Mouse (Mus musculus) heart, adult 11 months (tissue): ENCODE measurements around the gene Cspg4.

Experiments used
- DNase-seq: peaks from one replicate; pipeline ENCODE4 v3.0.0; 2022

Gene Cspg4

DNA sequence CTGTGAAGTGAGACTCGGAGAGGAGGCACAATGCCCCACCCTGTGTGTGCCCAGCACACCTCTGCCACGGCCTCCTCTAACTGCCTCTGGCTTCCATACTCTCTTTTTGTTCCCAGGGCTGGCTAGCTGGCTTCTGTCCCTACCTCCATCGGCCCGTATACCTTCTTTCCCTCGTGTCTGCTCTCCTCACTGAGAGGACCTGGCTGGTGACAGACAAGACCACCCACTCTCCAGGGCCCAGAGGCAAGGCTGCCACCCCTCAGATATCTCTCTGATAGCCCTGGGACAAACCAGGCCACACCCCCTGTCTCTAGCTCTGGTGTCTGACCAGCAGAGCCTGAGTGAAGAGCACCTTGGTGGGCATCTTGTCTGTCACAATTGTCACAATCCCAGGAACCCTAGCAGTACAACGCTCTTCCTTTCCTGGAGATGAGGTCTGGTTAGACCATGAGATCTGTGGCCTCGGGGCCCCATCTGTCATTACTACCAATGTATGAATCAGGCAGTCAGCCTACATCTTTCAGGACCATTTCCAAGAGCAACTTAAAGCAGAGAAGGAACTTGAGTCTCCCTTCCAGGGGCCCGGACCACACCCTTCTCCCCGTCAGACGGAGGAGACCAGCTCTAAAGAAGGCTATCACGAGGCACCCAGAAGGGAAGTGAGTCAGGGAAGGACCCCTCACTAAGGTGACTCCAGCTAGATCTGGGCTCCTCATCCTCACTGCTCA lies 1.0 kb downstream of the Cspg4 start:
- DNase-seq: peak; percentile 93

DNA sequence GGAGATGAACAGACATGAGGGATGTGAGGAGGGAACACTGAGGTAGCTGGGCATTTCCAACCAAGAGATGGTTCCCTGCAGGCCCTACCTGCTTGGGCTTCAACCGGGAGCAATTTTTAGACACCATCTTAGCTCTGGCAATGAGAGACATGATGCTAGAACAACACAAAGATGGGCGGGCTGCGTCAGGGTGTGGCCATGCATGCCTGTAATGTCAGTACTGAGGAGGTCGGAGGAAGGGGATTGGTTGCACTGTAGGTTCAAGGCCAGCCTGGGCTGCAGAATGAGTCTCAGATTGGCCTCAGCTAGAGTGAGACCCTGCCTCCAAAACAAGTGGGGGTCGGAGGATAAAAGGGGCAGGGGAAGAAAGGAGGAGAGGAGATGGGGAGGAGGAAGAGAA lies 1.6 kb downstream of the Cspg4 start:
- DNase-seq: peak; percentile 94

DNA sequence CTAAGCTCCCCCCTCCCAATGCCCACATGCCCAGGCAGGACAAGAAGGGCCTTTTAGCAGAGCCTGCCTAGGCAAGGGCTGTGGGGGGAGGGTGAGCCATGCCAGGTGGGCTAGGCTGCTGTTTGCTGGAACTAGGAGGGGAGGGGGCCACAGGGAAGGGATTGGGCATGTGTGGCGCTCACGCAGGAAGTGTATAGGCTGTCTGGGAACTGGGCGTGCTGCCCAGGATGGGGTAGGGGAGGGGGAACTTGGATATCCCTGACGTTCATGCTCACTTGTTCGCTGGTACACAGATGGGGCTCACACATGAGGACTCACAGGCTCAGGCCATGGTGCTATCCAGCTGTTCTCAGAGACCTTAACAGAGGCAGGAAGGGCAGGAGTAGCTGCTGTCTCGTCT lies 3.5 kb downstream of the Cspg4 start:
- peak; percentile 97 for DNase-seq

DNA sequence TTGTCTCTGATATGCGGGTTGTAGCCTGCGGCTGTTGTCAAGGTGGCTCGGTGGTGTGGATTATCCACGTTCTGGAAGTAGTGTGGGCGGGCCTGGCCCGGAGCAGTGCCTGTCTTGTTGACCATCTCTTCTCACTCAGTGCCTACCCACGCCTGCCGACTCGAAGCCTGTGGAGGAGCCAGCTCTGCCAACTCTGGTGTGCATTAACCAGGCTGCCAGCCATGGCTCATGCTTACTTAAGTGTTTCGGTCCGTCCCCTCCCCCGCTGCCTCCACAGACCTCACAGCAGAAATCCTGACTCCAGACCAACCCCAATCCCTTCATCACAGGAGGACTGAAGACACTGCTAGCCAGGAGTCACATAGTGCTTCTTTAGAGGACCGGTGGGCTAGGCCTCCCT lies 4.7 kb downstream of the Cspg4 start:
- DNase-seq: peak; percentile 91

GRCm38 (mm10) chr9:56870778-56871177 lies 5.9 kb downstream of the Cspg4 start:
- DNase-seq: no peak

- peak; percentile 99 for DNase-seq
Measured at GRCm38 (mm10) chr9:56871191-56871590, 6.4 kb downstream of the Cspg4 start.

DNA sequence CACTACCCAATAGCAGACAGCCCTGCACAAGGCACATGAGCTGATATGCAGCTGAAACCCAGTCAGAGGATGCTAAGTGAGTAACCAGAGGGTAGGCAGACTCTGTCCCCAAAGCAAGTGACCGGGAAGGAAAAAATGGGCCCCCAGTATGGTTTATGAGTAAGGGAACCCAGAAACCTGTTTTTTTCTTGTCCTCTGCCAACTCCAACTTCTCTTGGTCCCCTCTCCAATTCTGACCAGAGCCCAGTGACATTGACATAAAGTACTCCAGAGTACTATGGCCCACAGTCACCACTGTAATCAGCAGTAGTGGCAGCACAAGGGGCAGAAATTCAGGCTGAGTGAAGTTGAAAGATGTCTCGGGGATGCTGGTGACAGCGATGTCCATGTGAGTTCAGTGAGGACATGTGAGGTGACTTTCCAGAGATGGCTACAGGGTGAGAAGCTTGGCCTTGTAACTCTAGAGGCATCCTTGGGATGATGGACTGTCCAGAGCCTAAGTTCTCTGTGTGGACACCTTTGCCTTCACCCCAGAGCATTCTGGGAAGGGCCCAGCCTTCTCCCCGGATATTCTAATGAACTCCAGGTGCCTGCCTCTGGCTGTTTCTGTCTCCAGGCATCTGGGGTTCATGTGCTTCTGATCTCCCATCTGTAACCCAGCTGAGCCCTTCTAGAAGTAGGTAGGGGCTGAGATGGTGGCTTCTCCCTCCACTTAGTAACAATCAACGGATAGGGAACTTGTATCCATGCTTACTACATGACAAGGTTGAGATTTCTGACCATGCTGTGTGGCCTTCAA lies 7.5 kb downstream of the Cspg4 start:
- DNase-seq: peak; percentile 90

DNA sequence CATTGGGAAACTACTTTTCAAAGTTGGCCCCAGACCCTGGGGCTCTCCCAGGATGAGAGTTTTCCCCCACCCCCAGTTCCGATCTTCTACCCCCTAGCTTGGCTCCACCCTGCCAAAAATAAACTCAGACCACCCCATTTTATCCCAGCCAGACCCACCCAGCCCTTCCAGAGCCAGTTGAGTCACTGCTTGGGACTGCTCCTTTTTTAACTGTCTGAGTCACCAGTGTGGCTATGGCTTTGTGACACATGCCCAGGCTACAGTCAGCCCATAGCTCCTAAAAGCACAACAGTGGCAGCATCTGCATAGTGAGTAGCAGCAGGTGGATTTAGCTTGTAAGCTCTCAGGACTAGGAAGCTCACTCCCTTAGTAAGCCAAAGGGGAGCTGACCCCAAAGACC lies 8.3 kb downstream of the Cspg4 start:
- peak; percentile 89 for DNase-seq

- DNase-seq: peak; percentile 93
Measured at GRCm38 (mm10) chr9:56876784-56877183, 12.0 kb downstream of the Cspg4 start.

GRCm38 (mm10) chr9:56877284-56877683 lies 12.5 kb downstream of the Cspg4 start:
- peak; percentile 88 for DNase-seq

- DNase-seq: peak; percentile 91
Measured at GRCm38 (mm10) chr9:56880790-56881189, 16.0 kb downstream of the Cspg4 start.

- peak; percentile 92 for DNase-seq
Measured at GRCm38 (mm10) chr9:56881539-56882082, 16.8 kb downstream of the Cspg4 start.

DNA sequence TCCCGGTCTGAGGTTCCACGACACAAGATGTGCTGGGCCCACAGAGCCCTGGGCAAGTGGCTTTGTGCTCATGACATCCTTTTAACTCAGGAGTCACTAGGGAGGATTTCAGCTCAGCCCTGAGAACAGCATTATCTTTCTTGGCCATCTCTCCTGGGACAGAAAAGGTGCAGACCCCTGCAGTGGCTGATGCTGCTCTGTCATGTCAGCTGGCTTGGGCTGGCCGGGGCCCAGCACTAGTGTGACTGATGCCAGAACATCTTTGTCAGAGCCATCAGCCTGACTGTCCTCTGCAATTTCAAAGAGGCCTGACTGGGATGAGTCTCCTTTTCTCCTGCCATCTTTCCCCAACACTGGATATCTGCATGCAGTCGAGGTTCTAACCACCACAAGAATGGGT lies 17.4 kb downstream of the Cspg4 start:
- DNase-seq: peak; percentile 95

GRCm38 (mm10) chr9:56882818-56883217 lies 18.0 kb downstream of the Cspg4 start:
- peak; percentile 99 for DNase-seq

GRCm38 (mm10) chr9:56883470-56883869 lies 18.6 kb downstream of the Cspg4 start:
- peak; percentile 92 for DNase-seq

DNA sequence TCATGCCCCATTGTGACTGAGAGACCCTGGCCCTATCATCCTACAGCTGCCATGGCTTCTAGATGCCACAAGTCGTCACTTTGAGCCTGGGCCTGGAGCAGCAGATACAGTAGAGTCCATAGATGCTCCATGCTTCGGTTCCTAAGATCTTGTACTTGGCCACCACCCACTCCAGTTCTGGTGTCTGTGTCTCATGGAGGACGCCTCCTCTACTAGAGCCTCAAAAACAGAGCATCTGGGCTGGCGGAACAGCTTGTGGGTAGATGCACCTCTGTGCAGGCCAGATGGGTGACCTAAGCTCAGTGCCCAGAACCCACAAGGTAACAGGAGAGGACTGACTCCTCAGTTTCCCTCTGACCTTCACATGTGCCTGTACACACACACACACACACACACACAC lies 19.5 kb downstream of the Cspg4 start:
- DNase-seq: no peak

GRCm38 (mm10) chr9:56886113-56886512 lies 21.3 kb downstream of the Cspg4 start:
- DNase-seq: peak; percentile 87

- DNase-seq: peak; percentile 90
Measured at GRCm38 (mm10) chr9:56886601-56887000, 21.8 kb downstream of the Cspg4 start.

- DNase-seq: peak; percentile 92
Measured at GRCm38 (mm10) chr9:56887581-56887980, 22.7 kb downstream of the Cspg4 start.

DNA sequence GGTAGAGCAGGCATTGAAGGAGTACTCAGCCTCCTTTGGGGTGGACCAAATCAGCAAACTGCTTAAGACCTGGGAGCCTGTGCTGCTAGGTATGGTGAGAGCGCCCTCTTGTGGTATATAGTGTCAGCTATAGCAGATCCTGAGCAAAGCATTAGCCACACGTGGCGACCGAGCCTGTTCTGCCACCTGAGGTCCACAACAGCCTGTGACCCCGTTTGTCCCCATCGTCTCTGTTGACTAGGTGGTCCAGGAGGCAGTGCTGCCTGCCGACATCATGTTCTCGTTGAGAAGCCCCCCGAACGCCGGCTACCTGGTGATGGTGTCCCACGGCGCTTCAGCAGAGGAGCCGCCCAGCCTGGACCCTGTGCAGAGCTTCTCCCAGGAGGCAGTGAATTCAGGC lies 25.0 kb downstream of the Cspg4 start:
- peak; percentile 95 for DNase-seq

DNA sequence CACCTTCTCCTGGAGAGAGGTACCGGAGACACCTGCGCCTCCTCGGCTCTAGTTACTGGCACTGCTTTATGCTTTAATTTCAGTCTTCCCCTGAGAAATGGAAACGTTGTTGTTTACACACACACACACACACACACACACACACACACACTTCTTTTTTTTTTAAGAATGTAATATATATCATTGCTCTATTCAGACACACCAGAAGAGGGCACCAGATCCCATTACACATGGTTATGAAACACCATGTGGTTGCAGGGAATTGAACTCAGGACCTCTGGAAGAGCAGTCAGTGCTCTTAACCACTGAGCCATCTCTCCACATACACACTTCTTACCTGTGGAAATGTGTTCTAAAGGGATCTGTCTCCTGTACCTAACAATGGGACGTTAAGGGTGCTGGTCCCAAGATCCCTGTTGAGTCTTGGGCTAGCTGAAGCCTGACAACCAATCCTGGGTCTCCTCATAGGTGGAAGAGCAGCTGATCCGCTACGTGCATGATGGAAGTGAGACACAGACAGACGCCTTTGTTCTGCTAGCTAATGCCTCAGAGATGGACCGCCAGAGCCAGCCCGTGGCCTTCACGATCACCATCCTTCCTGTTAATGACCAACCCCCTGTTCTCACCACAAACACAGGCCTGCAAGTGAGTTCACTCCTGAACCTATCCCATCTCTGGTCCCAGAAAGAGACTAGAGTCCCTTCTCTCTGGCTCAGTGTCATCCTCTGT lies 25.9 kb downstream of the Cspg4 start:
- DNase-seq: peak; percentile 91

GRCm38 (mm10) chr9:56891517-56892011 lies 26.7 kb downstream of the Cspg4 start:
- peak; percentile 97 for DNase-seq

- peak; percentile 90 for DNase-seq
Measured at GRCm38 (mm10) chr9:56892111-56892510, 27.3 kb downstream of the Cspg4 start.
